Mouse (Mus musculus) E14TG2a.4 (cell line): Measurements from ENCODE around the gene Palmd.

Source experiments
- CTCF ChIP-seq: conservative IDR thresholded peaks from 2 replicates; pipeline ENCODE4 v1.5.1; 2014; ENCODE audit warnings: low read length
- POU5F1 ChIP-seq: IDR thresholded peaks from 2 replicates; pipeline ENCODE4 v1.6.1; 2014; ENCODE audit warnings: low read length, borderline replicate concordance

DNA sequence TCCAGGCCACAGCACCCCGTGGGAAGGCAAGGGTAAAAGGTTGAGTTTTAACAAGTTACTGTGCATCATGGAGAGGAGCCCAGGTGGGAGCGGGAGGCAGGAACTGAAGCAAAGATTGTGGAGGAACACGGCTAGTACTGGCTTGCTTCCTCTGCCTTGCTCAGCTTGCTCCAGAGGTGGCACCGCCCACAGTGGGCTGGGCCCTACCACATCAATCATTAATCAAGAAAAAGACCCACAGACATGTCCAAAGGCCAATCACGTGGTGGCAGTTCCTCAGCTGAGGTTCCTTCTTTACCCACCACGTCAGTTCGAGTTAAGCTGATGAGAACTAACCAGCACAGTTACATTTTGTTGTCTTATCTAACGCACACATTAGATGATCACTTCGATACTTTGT is 75.9 kb downstream of the Palmd start:
- TF ChIP-seq CTCF (no peak), POU5F1 (no peak)
